Comparison of ENCODE assay signal across 8 mouse cellular contexts in genomic region chr1:64531548-64531947, GRCm38 (mm10). TPM values are rescaled to one million over a fixed set of nuclear protein-coding genes. Genes with fewer than 3 reads are reported as not detected.
DNase-seq lines count a peak whose midpoint lies in the region; ATAC-seq and TF ChIP-seq lines count a peak whose summit lies in the region.

No protein-coding gene starts in this region.

- no peak for ATAC-seq in heart, embryonic 12.5 days (ENCODE audit: insufficient number of reproducible peaks, low FRiP score)
- ATAC-seq in forebrain, postnatal 0 days, result no peak

- H3K4me2 ChIP-seq in heart, embryonic 12.5 days, result peak overlapping the region; percentile 92
- H3K4me2 ChIP-seq in forebrain, postnatal 0 days (ENCODE audit: low read depth), result peak overlapping the region; percentile 93

- H3K9me3 ChIP-seq in heart, embryonic 12.5 days (replicated peaks), result peaks cover 3% of the 10 kb centered on the region; the same call in 1 of the 2 replicates
- H3K9me3 ChIP-seq in ES-E14 (ENCODE audit: control insufficient read depth, insufficient read depth, low read depth, low read length), result no peaks in the 10 kb centered on the region
- no peaks in the 10 kb centered on the region for H3K9me3 ChIP-seq in forebrain, postnatal 0 days (ENCODE audit: low read length)

- H3K4me3 ChIP-seq in heart, embryonic 12.5 days, result peak overlapping the region; percentile 87
- peak overlapping the region; percentile 82 to 83 for H3K4me3 ChIP-seq in ES-E14 (ENCODE audit: insufficient read depth in 1 of 2, low read depth in 1 of 2, low read length in 2 of 2, poor library complexity in 1 of 2, severe bottlenecking in 1 of 2)
- peak overlapping the region; percentile 89 for H3K4me3 ChIP-seq in forebrain, postnatal 0 days (ENCODE audit: low read depth, low read length)
- peak overlapping the region; percentile 59 for H3K4me3 ChIP-seq in macrophage (ENCODE audit: inconsistent target)

- in situ Hi-C loops in ES-E14 (cut with MboI; ENCODE audit: low sequenced_read_pairs in 2 of 2, unreplicated experiment in 2 of 2), result no loop called here

- peaks cover 16% of the 10 kb centered on the region for H3K4me1 ChIP-seq in heart, embryonic 12.5 days (replicated peaks)
- H3K4me1 ChIP-seq in ES-E14 (ENCODE audit: control insufficient read depth in 2 of 2, insufficient read depth in 2 of 2, low read length in 2 of 2, poor library complexity in 1 of 2), result peaks cover 2% of the 10 kb centered on the region in 2 experiments; a peak in 1 of 4 replicates
- peaks cover 32% of the 10 kb centered on the region for H3K4me1 ChIP-seq in forebrain, postnatal 0 days (ENCODE audit: insufficient read depth)

- DNase-seq in heart, postnatal 36 days, result no peak
- DNase-seq in ES-E14 (ENCODE audit: low read depth, low spot score), result no peak
- DNase-seq in forebrain, postnatal 0 days, result no peak
- no peak for DNase-seq in urinary bladder, postnatal 36 days (ENCODE audit: low spot score in 2 of 2)
- no peak for DNase-seq in adrenal gland, postnatal 14 days
- no peak for DNase-seq in thymus, postnatal 4 days

- WGBS in heart, embryonic 12.5 days, result 19% methylated on average over 7 of the region's 7 CpGs
- 19% methylated on average over 7 of the region's 7 CpGs for WGBS in forebrain, postnatal 0 days
- WGBS in macrophage (ENCODE audit: missing documents), result 4% methylated on average over 7 of the region's 7 CpGs

- no peaks in the 10 kb centered on the region for H3K27me3 ChIP-seq in heart, embryonic 12.5 days (replicated peaks)
- no peaks in the 10 kb centered on the region for H3K27me3 ChIP-seq in forebrain, postnatal 0 days (ENCODE audit: insufficient read depth, low read length)

- H3K79me2 ChIP-seq in macrophage (ENCODE audit: inconsistent target), result peaks cover 31% of the 10 kb centered on the region

- TF ChIP-seq CTCF in forebrain, postnatal 0 days (IDR thresholded peaks at IDR 0.05; ENCODE audit: low read depth), result no peak

- peak overlapping the region; percentile 96 for H3K9ac ChIP-seq in heart, embryonic 12.5 days
- H3K9ac ChIP-seq in ES-E14 (ENCODE audit: insufficient read depth, low read depth, low read length, poor library complexity, severe bottlenecking), result peak overlapping the region; percentile 93
- H3K9ac ChIP-seq in forebrain, postnatal 0 days, result peak overlapping the region; percentile 96

- no peak overlapping the region for H3K27ac ChIP-seq in heart, embryonic 12.5 days (ENCODE audit: poor library complexity, severe bottlenecking)
- no peak overlapping the region for H3K27ac ChIP-seq in ES-E14 (ENCODE audit: insufficient read depth, low read depth, low read length, poor library complexity, severe bottlenecking)
- H3K27ac ChIP-seq in forebrain, postnatal 0 days (ENCODE audit: low read depth, low read length), result peak overlapping the region; percentile 100; the same call in 1 of the 2 replicates
- 0 out of 2 replicates have a peak overlapping the region, but pooled peaks have one; percentile 59 for H3K27ac ChIP-seq in macrophage

- H3K36me3 ChIP-seq in heart, embryonic 12.5 days, result 0 out of 2 replicates have a peak, but pooled peaks cover 2% of the 10 kb centered on the region
- H3K36me3 ChIP-seq in ES-E14 (ENCODE audit: control insufficient read depth, insufficient read depth, low read length, poor library complexity, severe bottlenecking) (no peaks in the 10 kb centered on the region), macrophage (ENCODE audit: inconsistent target) (no peaks in the 10 kb centered on the region)
- H3K36me3 ChIP-seq in forebrain, postnatal 0 days (ENCODE audit: insufficient read depth), result no peaks in the 10 kb centered on the region

- intact Hi-C loops in heart, postnatal 36 days (cut with DNase I), result loop anchor here (5.0 to 10.0 kb wide), 2 partner anchors 69 to 307 kb away; no protein-coding TSS in a partner anchor

TF ChIP-seq in ES-E14, 5 proteins besides CTCF, POLR2A, EP300 and RAD21:
- TF ChIP-seq ZNF384 (IDR thresholded peaks at IDR 0.05; ENCODE audit: low read depth, low read length) (no peak), HCFC1 (IDR thresholded peaks at IDR 0.05; ENCODE audit: borderline replicate concordance, insufficient read depth, low read length) (no peak), CHD2 (IDR thresholded peaks at IDR 0.05; ENCODE audit: low read depth, low read length) (no peak), MAFK (IDR thresholded peaks at IDR 0.05; ENCODE audit: insufficient read depth, low read depth, low read length) (no peak), ZC3H11A (IDR thresholded peaks at IDR 0.05; ENCODE audit: borderline replicate concordance, low read depth, low read length) (no peak)

RNA-seq across cellular contexts. Expression of gene Creb1, which starts 0.9 kb away (rescaled TPM):
- polyA plus RNA-seq in heart, embryonic 12.5 days (2016; fragmentation: Nextera tagmentation; extraction: Ambion mirVana), result 28.9 and 29.6 TPM in 2 replicates
- 10 to 100 TPM; 22.7 to 25.6 TPM for total RNA-seq in heart, postnatal 36 days (2021)
- 23.4 and 35.1 TPM in 2 replicates for total RNA-seq in ES-E14 (2012; rRNA removed)
- 43.7 and 75.3 TPM in 2 replicates for total RNA-seq in forebrain, postnatal 0 days (2014; rRNA removed)
- 11.7 and 14.8 TPM in 2 replicates for polyA plus RNA-seq in forebrain, postnatal 0 days (2015; fragmentation: Nextera tagmentation; extraction: Ambion mirVana)
- 100 to 1,000 TPM in 24 of 26 experiments, 10 to 100 TPM in 2; 85.3 to 423 (median 172) TPM for total RNA-seq in macrophage (2018; cell fraction: chromatin; rRNA removed)
- total RNA-seq in macrophage (2018; cell fraction: cytosol; rRNA removed), result 10 to 100 TPM; 17.9 to 29.9 (median 23.3) TPM
- 100 to 1,000 TPM in 20 of 26 experiments, 10 to 100 TPM in 6; 78.3 to 232 (median 119) TPM for total RNA-seq in macrophage (2018; cell fraction: nucleus; rRNA removed)
- 14.6 to 16.5 TPM (median 16.4 TPM) in 3 replicates for polyA plus RNA-seq in macrophage (2018)
- total RNA-seq in adrenal gland, postnatal 14 days (2021), result 42.1 and 47.9 TPM in 2 replicates

Comparison
In these comparisons a context has a peak if more than half of its experiments do, and no peak if none do; other contexts are left out.
1. H3K27ac ChIP-seq: peak in forebrain, postnatal 0 days (single experiment) and macrophage (single experiment); none in heart, embryonic 12.5 days (single experiment) and ES-E14 (single experiment).
2. Peak in every context shown above with its lines, with median percentiles within 50 percentile points of each other: H3K4me3 ChIP-seq and H3K9ac ChIP-seq.